Mouse (Mus musculus) kidney, embryonic 15.5 days (tissue): ENCODE data around the gene Dnajb6. TPM values are rescaled to one million over a fixed set of nuclear protein-coding genes. Genes with fewer than 3 reads are reported as not detected.
"Not testable (repeated sequence)": the region's sequence is repeated elsewhere in the genome, so short reads cannot be mapped to it uniquely, and the experiment has no call there.

Experiments
- ATAC-seq: fragments of 200-750 bp; cut with Nextera tagmentation; replicated peaks from 2 replicates; pipeline ENCODE4 v1.8.0; 2017; ENCODE audit warnings: moderate TSS enrichment; ENCODE audit not compliant: low FRiP score
- H3K27ac ChIP-seq: fragments of 300-500 bp; sonication (generic); 2 replicates; pipeline ENCODE4 v1.5.1; 2015; ENCODE audit warnings: mild to moderate bottlenecking, inconsistent platforms
- H3K27me3 ChIP-seq: fragments of 300-500 bp; sonication (generic); 2 replicates; pipeline ENCODE4 v1.6.1; 2015; ENCODE audit warnings: inconsistent platforms
- H3K36me3 ChIP-seq: fragments of 300-500 bp; sonication (generic); 2 replicates; pipeline ENCODE4 v1.6.1; 2015; ENCODE audit warnings: inconsistent platforms
- H3K4me1 ChIP-seq: fragments of 300-500 bp; sonication (generic); 2 replicates; pipeline ENCODE4 v1.6.1; 2015; ENCODE audit warnings: inconsistent platforms
- H3K4me2 ChIP-seq: fragments of 300-500 bp; sonication (generic); 2 replicates; pipeline ENCODE4 v1.6.1; 2015; ENCODE audit warnings: moderate library complexity, mild to moderate bottlenecking, inconsistent platforms
- H3K4me3 ChIP-seq: fragments of 300-500 bp; sonication (generic); replicated peaks from 2 replicates; pipeline ENCODE4 v1.5.1; 2015; ENCODE audit warnings: mild to moderate bottlenecking, inconsistent platforms
- H3K9ac ChIP-seq: fragments of 300-500 bp; sonication (generic); 2 replicates; pipeline ENCODE4 v1.6.1; 2015; ENCODE audit warnings: mild to moderate bottlenecking, inconsistent platforms
- H3K9me3 ChIP-seq: fragments of 300-500 bp; sonication (generic); replicated peaks from 2 replicates; pipeline ENCODE4 v1.6.1; 2016; ENCODE audit warnings: inconsistent platforms
- WGBS: fragments of 180-500 bp; shearing (Covaris S2); methylation state at CpG from one replicate; pipeline ENCODE4 v1.1.7; 2015; ENCODE audit warnings: mixed read lengths; 5-methylcytosine and 5-hydroxymethylcytosine counted together
- polyA plus RNA-seq: library from polyadenylated mRNA; unstranded; fragments of >200 nt; fragmentation: Nextera tagmentation; extraction: Ambion mirVana; gene quantifications from 2 replicates; pipeline ENCODE4 v1.2.1, GENCODE M21; 2015

The Dnajb6 gene
- polyA plus RNA-seq, 1 experiment from 2014 or later, result 138 TPM

DNA sequence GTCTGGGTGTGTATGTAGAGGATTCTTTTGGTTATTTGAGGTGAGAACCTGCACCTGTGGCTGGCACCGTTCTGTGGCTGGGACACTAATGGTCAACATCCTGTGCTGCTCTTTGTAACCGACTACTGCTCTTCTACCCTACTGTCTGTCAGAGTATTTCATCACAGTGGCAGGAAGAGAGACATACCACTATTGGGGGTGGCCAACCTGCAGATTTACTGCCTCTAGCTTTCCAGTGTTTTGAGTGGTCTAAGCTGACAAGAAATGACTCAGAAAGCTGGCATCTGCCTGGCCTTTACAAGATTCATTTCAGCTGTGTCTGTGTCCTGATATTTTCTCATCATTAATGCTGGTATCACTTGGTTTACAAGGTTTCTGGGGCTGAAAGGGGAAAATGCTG, 36.5 kb downstream of the Dnajb6 start:
- Histone ChIP-seq H3K4me3 (no peak overlapping the region), H3K9me3 (no peaks in the 10 kb centered on the region), H3K4me1 (peaks cover 8% of the 10 kb centered on the region), H3K9ac (no peak overlapping the region), H3K27me3 (no peaks in the 10 kb centered on the region), H3K4me2 (no peak overlapping the region), H3K27ac (0 out of 2 replicates have a peak overlapping the region, but pooled peaks have one; percentile 20), H3K36me3 (peaks cover 44% of the 10 kb centered on the region)
- no peak for ATAC-seq
- WGBS, result 44% methylated on average over 2 of the region's 2 CpGs

DNA sequence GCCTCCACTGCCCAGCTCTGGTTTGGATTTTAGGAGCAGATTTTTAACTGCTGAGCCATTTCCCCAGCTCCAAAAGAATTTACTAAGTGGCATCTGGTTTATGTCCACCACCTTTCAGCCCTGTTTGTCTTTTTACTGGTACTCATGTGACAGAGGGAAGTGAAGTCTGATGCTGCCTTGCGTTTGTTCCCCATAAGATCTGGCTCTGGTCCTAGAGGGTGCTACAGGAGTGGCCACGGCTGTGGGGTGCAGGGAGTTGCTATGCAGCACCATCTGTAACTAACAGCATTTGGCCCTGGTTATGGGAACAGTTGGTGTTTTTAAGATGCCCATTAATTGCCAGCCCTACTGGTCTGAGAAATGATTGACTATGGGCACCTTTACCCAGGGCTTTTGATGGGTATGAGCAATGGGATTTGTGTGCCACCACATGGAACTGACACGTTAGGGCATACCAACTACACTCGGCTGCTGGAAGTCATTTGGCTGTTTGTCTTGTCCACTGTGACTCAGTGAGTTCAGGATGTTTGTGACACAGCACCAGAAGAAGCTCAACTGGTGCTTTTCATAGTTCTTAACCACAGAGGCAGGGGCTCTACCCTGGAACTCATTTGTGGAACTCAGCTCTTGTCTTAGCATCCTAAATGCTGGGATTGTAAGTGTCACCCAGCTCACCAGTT, 37.3 kb downstream of the Dnajb6 start:
- H3K27me3 ChIP-seq, result no peaks in the 10 kb centered on the region
- peaks cover 42% of the 10 kb centered on the region for H3K36me3 ChIP-seq
- ATAC-seq, result 0 out of 2 replicates have a peak, but pooled peaks have one; percentile 43
- H3K4me3 ChIP-seq, result no peak overlapping the region
- no peak overlapping the region for H3K9ac ChIP-seq
- H3K9me3 ChIP-seq, result no peaks in the 10 kb centered on the region
- no peak overlapping the region for H3K4me2 ChIP-seq
- peak overlapping the region; percentile 20; the same call in 1 of the 2 replicates for H3K27ac ChIP-seq
- peaks cover 8% of the 10 kb centered on the region for H3K4me1 ChIP-seq
- WGBS, result 53% methylated on average over 4 of the region's 4 CpGs

DNA sequence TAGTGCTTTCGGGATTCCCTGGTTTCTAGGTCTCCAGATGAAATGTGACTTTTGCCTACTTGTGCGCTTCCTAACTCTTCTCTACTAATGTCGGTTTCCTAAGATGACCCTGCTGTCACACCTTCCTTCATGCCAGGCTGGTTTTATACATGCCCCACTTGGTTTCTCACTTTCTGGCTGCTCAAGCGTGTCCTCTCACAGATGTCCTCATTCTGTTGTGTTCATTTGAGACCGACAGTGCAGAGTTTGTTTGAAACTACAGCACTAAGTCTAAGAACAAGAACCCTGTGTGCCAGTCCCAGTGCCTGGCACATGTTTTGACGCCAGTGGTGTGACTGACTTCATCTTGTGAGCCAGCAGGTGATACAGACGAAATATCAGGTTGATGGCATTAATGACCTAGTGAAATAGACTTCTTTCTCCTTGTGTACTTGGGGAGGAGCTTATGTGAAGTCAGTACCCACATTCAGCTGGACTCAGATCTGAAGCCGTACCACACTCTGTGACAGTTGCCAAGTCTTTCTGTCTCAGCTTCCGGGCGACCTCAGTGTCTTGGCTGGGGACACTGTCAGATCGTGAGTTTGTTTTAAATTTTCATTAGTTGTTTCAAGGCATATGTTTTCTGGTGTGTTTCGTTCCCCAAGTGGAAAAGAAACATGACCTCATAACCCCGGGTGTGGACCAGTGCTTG, 38.1 kb downstream of the Dnajb6 start:
- peaks cover 42% of the 10 kb centered on the region for H3K36me3 ChIP-seq
- no peak overlapping the region for H3K4me3 ChIP-seq
- H3K9me3 ChIP-seq, result no peaks in the 10 kb centered on the region
- 61% methylated on average over 13 of the region's 13 CpGs for WGBS
- H3K27me3 ChIP-seq, result no peaks in the 10 kb centered on the region
- H3K4me2 ChIP-seq, result no peak overlapping the region
- peak; percentile 74 for ATAC-seq
- H3K4me1 ChIP-seq, result peaks cover 8% of the 10 kb centered on the region
- H3K9ac ChIP-seq, result no peak overlapping the region
- H3K27ac ChIP-seq, result 0 out of 2 replicates have a peak overlapping the region, but pooled peaks have one; percentile 20

DNA sequence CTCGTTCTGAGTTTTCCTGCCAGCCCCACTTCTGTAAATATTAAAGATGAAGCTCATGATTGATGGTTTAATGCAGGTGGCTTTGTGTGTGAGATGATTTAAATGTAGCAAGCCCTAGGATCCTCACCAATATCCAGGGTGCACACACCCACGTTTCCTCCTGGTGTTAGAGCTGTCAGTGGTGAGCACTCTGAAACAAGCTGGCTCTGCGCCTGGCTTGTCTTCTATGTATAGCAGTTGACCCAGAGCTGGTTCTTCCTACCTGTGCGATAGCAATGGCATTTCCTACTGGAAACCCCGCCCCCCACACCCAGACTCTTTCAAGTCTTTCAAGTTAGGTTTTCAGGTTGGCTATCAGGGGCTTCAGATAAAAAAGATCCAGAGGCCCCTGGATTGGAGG, 39.9 kb downstream of the Dnajb6 start:
- Histone ChIP-seq H3K4me1 (peaks cover 8% of the 10 kb centered on the region), H3K27ac (no peak overlapping the region), H3K36me3 (peaks cover 50% of the 10 kb centered on the region), H3K27me3 (no peaks in the 10 kb centered on the region), H3K4me2 (no peak overlapping the region), H3K9me3 (no peaks in the 10 kb centered on the region), H3K9ac (no peak overlapping the region), H3K4me3 (no peak overlapping the region)
- no peak for ATAC-seq
- 82% methylated on average over 5 of the region's 5 CpGs for WGBS

DNA sequence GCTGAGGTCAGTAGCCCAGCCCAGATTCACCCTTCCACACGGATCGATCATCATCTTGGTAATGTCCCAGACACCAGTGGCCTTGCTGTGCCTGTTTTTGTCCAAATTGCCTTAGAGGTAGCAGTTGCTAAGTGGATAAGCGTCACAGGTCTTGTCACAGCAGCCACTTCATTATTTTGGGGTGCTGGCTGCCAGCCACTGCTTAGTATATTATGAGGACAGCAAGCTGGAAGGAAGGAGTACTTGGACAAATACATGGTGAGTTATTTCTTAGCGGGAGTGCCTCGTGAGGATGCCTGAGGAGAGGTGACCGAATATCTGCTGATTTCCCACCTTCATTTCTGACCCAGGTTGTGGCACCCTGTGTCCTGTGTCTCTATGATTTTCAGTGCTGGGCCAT, 42.5 kb downstream of the Dnajb6 start:
- H3K4me3 ChIP-seq, result no peak overlapping the region
- H3K4me2 ChIP-seq, result no peak overlapping the region
- H3K9me3 ChIP-seq, result no peaks in the 10 kb centered on the region
- H3K27ac ChIP-seq, result no peak overlapping the region
- no peaks in the 10 kb centered on the region for H3K27me3 ChIP-seq
- peaks cover 3% of the 10 kb centered on the region; the same call in 1 of the 2 replicates for H3K4me1 ChIP-seq
- H3K36me3 ChIP-seq, result peaks cover 58% of the 10 kb centered on the region
- WGBS, result 90% methylated on average over 6 of the region's 6 CpGs
- H3K9ac ChIP-seq, result no peak overlapping the region
- no peak for ATAC-seq

DNA sequence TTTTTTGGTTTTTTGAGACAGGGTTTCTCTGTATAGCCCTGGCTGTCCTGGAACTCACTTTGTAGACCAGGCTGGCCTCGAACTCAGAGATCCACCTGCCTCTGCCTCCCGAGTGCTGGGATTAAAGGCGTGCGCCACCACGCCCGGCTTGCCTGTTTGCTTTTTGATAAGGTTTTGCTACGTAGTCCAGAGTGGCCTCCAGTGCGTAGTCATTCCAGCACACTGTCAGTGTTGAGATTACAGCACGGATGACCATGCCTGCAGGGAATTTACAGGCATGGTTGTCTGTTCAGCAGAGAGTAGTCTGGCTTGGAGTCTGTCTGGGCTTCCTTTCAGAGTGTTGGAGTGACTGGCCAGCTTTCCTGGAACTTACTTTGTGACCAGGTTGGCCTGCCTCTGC, 44.2 kb downstream of the Dnajb6 start:
- H3K36me3 ChIP-seq, result peaks cover 61% of the 10 kb centered on the region
- H3K4me3 ChIP-seq, H3K4me2 ChIP-seq, H3K9ac ChIP-seq, H3K9me3 ChIP-seq, H3K4me1 ChIP-seq, ATAC-seq, H3K27me3 ChIP-seq, H3K27ac ChIP-seq: not testable (repeated sequence)
- 91% methylated on average over 9 of the region's 9 CpGs for WGBS

DNA sequence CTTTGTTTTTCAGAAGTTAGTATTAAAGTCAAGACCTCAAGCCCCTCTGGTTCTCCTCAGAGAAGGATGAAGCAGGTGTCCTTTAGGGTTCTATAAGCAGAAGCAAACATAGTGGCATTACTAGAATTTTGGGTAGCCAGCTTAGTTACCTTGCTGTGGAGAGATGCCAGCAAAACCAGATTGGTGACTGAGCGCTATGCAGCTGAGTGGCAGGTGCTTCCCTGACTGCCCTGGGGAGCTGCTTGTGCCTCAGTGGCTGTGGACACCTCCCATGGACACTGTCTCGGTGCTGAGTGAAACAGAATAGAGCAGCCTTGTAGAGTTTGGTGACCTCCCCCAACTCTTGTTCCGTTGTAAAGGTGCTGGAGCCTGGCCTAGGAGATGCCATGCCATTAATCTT, 46.8 kb downstream of the Dnajb6 start:
- no peak overlapping the region for H3K4me2 ChIP-seq
- peaks cover 51% of the 10 kb centered on the region for H3K36me3 ChIP-seq
- no peak overlapping the region for H3K27ac ChIP-seq
- H3K4me1 ChIP-seq, result no peaks in the 10 kb centered on the region
- H3K9me3 ChIP-seq, result no peaks in the 10 kb centered on the region
- no peaks in the 10 kb centered on the region for H3K27me3 ChIP-seq
- ATAC-seq, result no peak
- no peak overlapping the region for H3K9ac ChIP-seq
- no peak overlapping the region for H3K4me3 ChIP-seq
- 76% methylated on average over 3 of the region's 3 CpGs for WGBS

DNA sequence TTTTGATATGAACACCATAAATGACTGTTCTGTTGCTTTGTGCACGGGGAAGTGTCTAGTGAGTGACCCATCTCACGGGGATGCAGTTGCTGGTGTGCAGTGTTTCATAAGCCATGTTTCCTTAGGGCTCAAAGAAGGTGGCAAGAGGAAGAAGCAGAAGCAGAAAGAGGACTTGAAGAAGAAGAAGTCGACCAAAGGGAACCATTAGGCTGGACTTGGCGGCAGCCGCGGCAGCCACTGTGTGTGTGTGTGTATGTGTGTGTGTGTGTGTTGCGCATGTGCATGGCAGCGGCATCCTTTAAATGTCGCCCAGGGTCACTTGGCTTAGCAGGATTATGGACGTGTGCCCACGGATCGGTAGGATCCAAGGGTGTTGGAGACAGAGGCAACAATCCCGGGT, 49.4 kb downstream of the Dnajb6 start:
- H3K9ac ChIP-seq, H3K9me3 ChIP-seq, H3K4me2 ChIP-seq, H3K27ac ChIP-seq, H3K4me3 ChIP-seq, H3K4me1 ChIP-seq, H3K27me3 ChIP-seq, ATAC-seq: not testable (repeated sequence)
- peaks cover 30% of the 10 kb centered on the region for H3K36me3 ChIP-seq
- WGBS, result 93% methylated on average over 10 of the region's 13 CpGs

DNA sequence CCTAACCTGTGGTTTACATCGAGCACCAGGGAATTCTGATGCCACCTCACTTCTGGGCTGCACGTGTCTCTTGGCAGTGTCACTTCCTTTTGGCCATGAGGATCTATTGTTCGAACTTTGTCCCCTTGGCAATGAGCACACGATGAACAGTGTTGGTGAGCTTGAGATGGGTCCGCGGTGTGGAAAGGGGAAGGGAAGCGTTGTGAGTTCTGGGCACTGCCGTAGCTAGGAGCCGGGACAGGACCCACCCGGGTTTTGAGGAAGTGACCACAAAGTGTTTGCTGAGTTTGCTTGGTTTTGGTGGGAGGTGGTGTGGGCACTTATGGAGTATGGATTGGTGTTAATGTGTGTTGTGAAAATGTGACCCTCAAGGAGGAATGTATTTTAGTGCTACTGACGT, 50.5 kb downstream of the Dnajb6 start:
- not testable (repeated sequence) for H3K27ac ChIP-seq, H3K4me3 ChIP-seq, H3K27me3 ChIP-seq, H3K4me2 ChIP-seq, H3K9ac ChIP-seq, H3K4me1 ChIP-seq, H3K9me3 ChIP-seq, ATAC-seq
- H3K36me3 ChIP-seq, result peaks cover 21% of the 10 kb centered on the region
- WGBS, result 97% methylated on average over 1 of the region's 11 CpGs

DNA sequence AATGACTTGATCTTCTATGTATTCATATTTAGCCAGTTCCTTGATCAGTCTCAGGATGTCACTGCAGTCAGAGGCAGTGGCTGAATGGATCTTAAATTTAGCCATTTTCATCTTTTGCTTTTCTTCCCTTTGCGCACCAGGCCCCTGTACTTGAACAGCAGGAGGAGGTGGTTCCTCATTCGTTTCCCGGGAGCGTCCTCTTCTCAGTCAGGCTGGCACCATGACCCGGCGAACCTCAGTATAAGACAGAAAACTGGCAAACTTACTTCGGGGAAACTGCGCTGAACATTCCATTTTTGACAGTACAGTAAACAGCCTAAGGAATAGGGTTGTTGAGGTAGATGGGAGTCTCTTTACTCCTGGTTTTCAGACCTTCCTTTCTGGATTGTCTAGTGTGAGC, 59.4 kb downstream of the Dnajb6 start:
- 87% methylated on average over 8 of the region's 8 CpGs for WGBS
- H3K36me3 ChIP-seq, result not testable (repeated sequence)

DNA sequence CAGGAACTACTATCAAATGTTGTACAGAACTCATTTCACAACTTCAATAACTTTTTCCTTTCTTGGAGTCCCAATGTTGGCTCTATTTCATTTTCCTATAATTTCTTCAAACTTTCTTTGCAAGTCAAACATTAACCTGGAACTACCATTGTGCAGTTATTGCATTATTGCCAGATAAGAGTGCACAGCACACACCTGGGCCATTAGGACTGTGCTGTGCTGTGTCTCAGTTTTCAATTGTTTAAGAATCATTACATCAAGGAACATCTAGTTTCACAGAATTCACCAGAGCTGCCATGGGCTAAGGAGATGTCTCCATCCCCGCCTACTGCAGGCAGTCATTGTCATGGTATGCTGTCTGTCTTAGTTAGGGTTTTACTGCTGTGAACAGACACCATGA, 73.5 kb downstream of the Dnajb6 start:
- no peaks in the 10 kb centered on the region for H3K9me3 ChIP-seq
- H3K4me2 ChIP-seq, result no peak overlapping the region
- no peak overlapping the region for H3K9ac ChIP-seq
- H3K27ac ChIP-seq, result no peak overlapping the region
- H3K4me1 ChIP-seq, result no peaks in the 10 kb centered on the region
- no peak overlapping the region for H3K4me3 ChIP-seq
- H3K27me3 ChIP-seq, result no peaks in the 10 kb centered on the region
- no peak for ATAC-seq
- 93% methylated on average over 1 of the region's 1 CpGs for WGBS
- no peaks in the 10 kb centered on the region for H3K36me3 ChIP-seq

More for the DNA sequence above, 59.4 kb downstream of the Dnajb6 start:
- H3K4me2 ChIP-seq, H3K27ac ChIP-seq, ATAC-seq, H3K27me3 ChIP-seq, H3K9ac ChIP-seq, H3K4me1 ChIP-seq, H3K9me3 ChIP-seq, H3K4me3 ChIP-seq: not testable (repeated sequence)

DNA sequence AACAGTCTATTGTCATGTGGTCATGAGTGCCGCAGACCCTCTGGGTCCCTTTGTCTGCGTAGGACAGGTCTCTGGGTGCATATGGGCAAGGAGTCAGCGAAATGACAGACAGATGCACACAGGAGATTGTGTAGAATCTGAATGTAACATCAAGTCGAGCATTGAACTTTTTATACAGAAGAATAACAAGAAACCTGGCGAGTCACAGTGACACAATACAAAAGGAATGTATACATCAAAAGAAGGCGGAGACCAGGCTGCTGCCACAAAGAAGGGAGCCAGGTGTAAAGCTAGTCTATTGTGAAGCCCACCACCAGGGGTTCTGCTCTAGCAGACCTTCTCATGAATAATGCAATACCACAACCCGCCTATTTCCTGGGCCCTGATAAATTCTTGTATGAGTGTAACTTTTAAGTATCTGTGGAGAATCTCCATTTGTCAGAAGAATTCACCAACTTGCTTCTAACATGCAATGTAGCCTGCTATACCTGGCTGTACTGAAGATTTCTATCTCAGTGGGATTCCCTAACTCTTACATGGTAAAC, 76.0 kb downstream of the Dnajb6 start:
- ATAC-seq, H3K36me3 ChIP-seq, H3K9ac ChIP-seq, H3K4me2 ChIP-seq, H3K4me1 ChIP-seq, H3K9me3 ChIP-seq, H3K4me3 ChIP-seq, H3K27me3 ChIP-seq, H3K27ac ChIP-seq: not testable (repeated sequence)
- 80% methylated on average over 7 of the region's 7 CpGs for WGBS
